Mouse (Mus musculus) lung, embryonic 14.5 days (tissue): ENCODE measurements at regions not wholly inside any gene's neighbourhood (a gene's known extent, or its start where the extent isn't known, plus 50 kb on each side); places are given as distances from the start of the nearest gene placed in this dataset.

ENCODE experiments used
- ATAC-seq: fragments of 200-750 bp; cut with Nextera tagmentation; 2 replicates; pipeline ENCODE4 v1.8.0; 2017; ENCODE audit warnings: mild to moderate bottlenecking, moderate TSS enrichment, moderate library complexity; ENCODE audit not compliant: insufficient read depth
- DNase-seq: peaks from one replicate; pipeline ENCODE4 v3.0.0-alpha.2; 2015
- H3K27ac ChIP-seq: fragments of 300-500 bp; sonication (generic); 2 replicates; pipeline ENCODE4 v1.5.1; 2014; ENCODE audit warnings: low read depth, mild to moderate bottlenecking, moderate library complexity
- H3K27me3 ChIP-seq: fragments of 300-500 bp; sonication (generic); 2 replicates; pipeline ENCODE4 v1.6.1; 2014; ENCODE audit warnings: low read length, control low read depth; ENCODE audit not compliant: insufficient read depth
- H3K36me3 ChIP-seq: fragments of 300-500 bp; sonication (generic); 2 replicates; pipeline ENCODE4 v1.6.1; 2014; ENCODE audit warnings: control low read depth; ENCODE audit not compliant: insufficient read depth
- H3K4me1 ChIP-seq: fragments of 300-500 bp; sonication (generic); 2 replicates; pipeline ENCODE4 v1.6.1; 2014; ENCODE audit warnings: antibody characterized with exemption, control low read depth; ENCODE audit not compliant: insufficient read depth
- H3K4me2 ChIP-seq: fragments of 300-500 bp; sonication (generic); 2 replicates; pipeline ENCODE4 v1.6.1; 2014; ENCODE audit warnings: mild to moderate bottlenecking
- H3K4me3 ChIP-seq: fragments of 300-500 bp; sonication (generic); 2 replicates; pipeline ENCODE4 v1.5.1; 2014; ENCODE audit warnings: low read depth, low read length
- H3K9ac ChIP-seq: fragments of 300-500 bp; sonication (generic); 2 replicates; pipeline ENCODE4 v1.6.1; 2014
- H3K9me3 ChIP-seq: fragments of 300-500 bp; sonication (generic); 2 replicates; pipeline ENCODE4 v1.6.1; 2016; ENCODE audit warnings: low read depth, low read length, control low read depth
- CTCF ChIP-seq: IDR thresholded peaks from 2 replicates; pipeline ENCODE4 v1.5.1; 2016; ENCODE audit warnings: antibody characterized with exemption, low read depth
- WGBS: fragments of 180-500 bp; shearing (Covaris S2); extraction: QIAGEN DNeasy Blood & Tissue Kit; methylation state at CpG from one replicate; pipeline ENCODE4 v1.1.7; 2014; 5-methylcytosine and 5-hydroxymethylcytosine counted together

DNA sequence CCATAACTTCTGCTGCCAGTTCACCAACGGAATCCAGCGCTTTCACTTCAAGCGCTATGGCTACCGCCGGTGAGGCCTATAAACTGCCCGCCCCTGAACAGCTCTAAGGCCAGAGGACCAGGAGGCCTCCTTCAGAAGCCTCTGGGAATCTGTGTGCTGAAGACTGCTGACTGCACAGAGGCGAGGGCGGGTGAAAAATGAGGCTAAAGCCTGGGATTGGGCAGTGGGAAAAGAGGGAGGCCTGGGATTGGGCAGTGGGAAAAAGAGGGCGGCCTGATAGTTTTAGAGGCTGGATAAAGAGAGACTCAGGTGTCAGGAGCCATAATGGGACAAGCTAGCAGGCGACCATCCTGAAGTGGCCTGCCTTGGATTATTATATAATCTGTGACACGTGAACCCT is 80.8 kb downstream of the Plekhb2 start:
- Histone ChIP-seq H3K36me3 (no peaks in the 10 kb centered on the region), H3K4me3 (no peak overlapping the region), H3K27me3 (no peaks in the 10 kb centered on the region), H3K4me2 (no peak overlapping the region), H3K27ac (no peak overlapping the region), H3K4me1 (no peaks in the 10 kb centered on the region), H3K9me3 (no peaks in the 10 kb centered on the region; the same call in 1 of the 2 replicates), H3K9ac (no peak overlapping the region)
- no peak for TF ChIP-seq CTCF
- ATAC-seq (no peak), DNase-seq (no peak)
- 86% methylated on average over 11 of the region's 11 CpGs for WGBS

DNA sequence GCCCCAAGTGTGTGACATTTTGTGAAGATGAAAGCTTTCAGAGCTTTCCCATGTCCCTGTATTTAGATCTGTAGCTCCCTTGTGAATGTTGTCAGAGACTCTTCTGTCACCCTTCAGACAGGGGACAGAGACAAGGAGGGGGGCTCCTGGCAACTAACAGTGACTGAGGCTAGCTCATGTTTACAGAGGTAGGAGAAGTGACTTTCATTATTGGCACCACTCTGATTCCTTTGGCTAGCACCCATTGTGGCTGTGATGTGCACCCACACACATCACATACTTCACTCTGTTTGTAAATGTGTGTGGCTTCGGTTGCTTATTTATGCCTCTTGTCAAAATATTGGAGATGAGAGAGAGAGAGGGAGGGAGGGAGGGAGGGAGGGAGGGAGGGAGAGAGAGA is 93.4 kb downstream of the Plekhb2 start:
- DNase-seq: no peak
- Histone ChIP-seq H3K9me3 (no peaks in the 10 kb centered on the region), H3K4me2 (no peak overlapping the region), H3K36me3 (no peaks in the 10 kb centered on the region), H3K4me1 (no peaks in the 10 kb centered on the region), H3K9ac (no peak overlapping the region), H3K4me3 (no peak overlapping the region), H3K27me3 (no peaks in the 10 kb centered on the region), H3K27ac (no peak overlapping the region)
- WGBS: 50% methylated on average over 1 of the region's 1 CpGs
- ATAC-seq: no peak
- TF ChIP-seq CTCF: no peak

GRCm38 (mm10) chr1:34961633-34962507 is 112.1 kb downstream of the Plekhb2 start:
- DNase-seq (no peak), ATAC-seq (no peak)
- no peaks in the 10 kb centered on the region for H3K36me3 ChIP-seq
- no peak overlapping the region for H3K9ac ChIP-seq
- H3K27ac ChIP-seq: no peak overlapping the region
- no peaks in the 10 kb centered on the region for H3K27me3 ChIP-seq
- peaks cover 7% of the 10 kb centered on the region; the same call in 1 of the 2 replicates for H3K9me3 ChIP-seq
- no peak for TF ChIP-seq CTCF
- no peaks in the 10 kb centered on the region for H3K4me1 ChIP-seq
- no peak overlapping the region for H3K4me3 ChIP-seq
- H3K4me2 ChIP-seq: no peak overlapping the region
- WGBS: 74% methylated on average over 19 of the region's 19 CpGs

DNA sequence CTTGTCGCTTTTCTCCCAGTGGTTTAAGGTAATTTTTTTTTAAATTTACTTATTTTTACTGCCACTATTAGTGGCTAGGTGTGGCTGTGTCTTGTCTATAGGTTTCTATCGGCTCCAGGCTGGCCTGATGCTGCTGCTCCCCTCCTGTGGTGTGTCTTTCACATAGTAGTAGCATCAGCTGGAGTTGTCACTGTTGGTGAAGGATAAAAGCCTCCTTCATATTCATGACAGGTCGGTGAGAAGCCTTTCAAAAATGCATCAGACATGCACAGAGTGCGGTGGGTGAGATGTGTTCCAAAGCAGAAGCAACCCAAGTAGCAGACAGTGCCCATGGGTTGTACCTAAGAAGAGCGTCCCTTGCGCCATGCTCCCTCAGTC is 112.7 kb downstream of the Plekhb2 start:
- Histone ChIP-seq H3K27ac (no peak overlapping the region), H3K4me2 (no peak overlapping the region), H3K4me1 (no peaks in the 10 kb centered on the region), H3K9me3 (peaks cover 7% of the 10 kb centered on the region; the same call in 1 of the 2 replicates), H3K9ac (no peak overlapping the region), H3K36me3 (no peaks in the 10 kb centered on the region), H3K27me3 (no peaks in the 10 kb centered on the region), H3K4me3 (no peak overlapping the region)
- WGBS: 74% methylated on average over 6 of the region's 6 CpGs
- no peak for ATAC-seq
- TF ChIP-seq CTCF: no peak
- DNase-seq: no peak

DNA sequence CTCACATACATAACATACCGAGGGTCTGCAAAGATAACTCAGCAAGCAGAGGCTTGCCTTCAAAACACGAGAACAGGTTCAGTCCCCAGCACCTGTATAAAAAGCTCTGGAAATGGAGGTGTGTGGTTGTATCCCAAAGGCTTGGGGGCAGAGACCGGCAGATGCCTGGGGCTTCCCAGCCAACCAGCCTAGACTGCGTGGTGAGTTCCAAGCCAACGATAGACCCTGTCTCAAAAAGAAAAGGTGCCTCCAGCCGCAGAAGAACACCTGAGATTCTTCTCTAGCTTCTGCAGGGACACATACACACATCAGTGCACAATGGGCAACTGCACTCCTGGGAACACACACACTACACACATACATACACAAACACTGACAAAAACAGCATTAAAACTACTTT is 125.0 kb downstream of the Plekhb2 start:
- Histone ChIP-seq H3K27me3 (no peaks in the 10 kb centered on the region), H3K36me3 (no peaks in the 10 kb centered on the region), H3K4me1 (no peaks in the 10 kb centered on the region), H3K4me3 (no peak overlapping the region), H3K9me3 (no peaks in the 10 kb centered on the region), H3K4me2 (no peak overlapping the region), H3K9ac (no peak overlapping the region), H3K27ac (no peak overlapping the region)
- no peak for TF ChIP-seq CTCF
- ATAC-seq (no peak), DNase-seq (no peak)
- 80% methylated on average over 6 of the region's 6 CpGs for WGBS

- no peak overlapping the region for H3K27ac ChIP-seq
- TF ChIP-seq CTCF: no peak
- no peak overlapping the region for H3K4me3 ChIP-seq
- WGBS: 86% methylated on average over 10 of the region's 10 CpGs
- no peaks in the 10 kb centered on the region for H3K36me3 ChIP-seq
- H3K4me1 ChIP-seq: no peaks in the 10 kb centered on the region
- no peak overlapping the region for H3K9ac ChIP-seq
- H3K9me3 ChIP-seq: no peaks in the 10 kb centered on the region
- ATAC-seq: no peak
- DNase-seq: no peak
- no peaks in the 10 kb centered on the region for H3K27me3 ChIP-seq
- H3K4me2 ChIP-seq: no peak overlapping the region
Observed at GRCm38 (mm10) chr1:34978156-34978555, 128.4 kb downstream of the Plekhb2 start.

DNA sequence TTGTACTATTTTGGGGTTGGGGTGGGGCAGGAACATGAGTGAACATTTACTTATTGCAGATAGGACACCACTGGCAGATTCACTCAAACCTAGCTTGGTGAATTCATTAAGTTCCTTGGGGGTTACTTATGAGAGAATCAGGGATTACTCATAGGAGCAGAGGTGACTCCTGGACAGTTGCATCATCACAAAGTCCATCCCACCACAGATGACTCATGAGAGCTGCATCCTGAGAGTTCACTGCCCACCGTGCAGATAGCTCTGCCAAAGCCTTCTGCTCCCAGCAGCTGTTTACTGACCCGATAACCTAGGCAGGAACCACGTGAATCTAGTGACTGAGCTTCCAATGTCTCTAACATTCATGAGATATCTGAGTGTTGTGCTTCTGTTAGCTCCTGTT is 129.6 kb downstream of the Plekhb2 start:
- H3K4me1 ChIP-seq: no peaks in the 10 kb centered on the region
- H3K36me3 ChIP-seq: no peaks in the 10 kb centered on the region
- H3K9ac ChIP-seq: no peak overlapping the region
- H3K9me3 ChIP-seq: no peaks in the 10 kb centered on the region
- H3K4me2 ChIP-seq: no peak overlapping the region
- 61% methylated on average over 3 of the region's 3 CpGs for WGBS
- H3K27me3 ChIP-seq: no peaks in the 10 kb centered on the region
- H3K27ac ChIP-seq: no peak overlapping the region
- H3K4me3 ChIP-seq: no peak overlapping the region
- TF ChIP-seq CTCF: no peak
- DNase-seq (no peak), ATAC-seq (no peak)
